Mouse (Mus musculus) kidney, postnatal 10 days (tissue): ENCODE measurements at regions not wholly inside any gene's neighbourhood (a gene's known extent, or its start where the extent isn't known, plus 50 kb on each side); places are given as distances from the start of the nearest gene placed in this dataset.

Source experiments
- DNase-seq: peaks from one replicate; pipeline ENCODE4 v3.0.0; 2021; ENCODE audit warnings: mixed read lengths

DNA sequence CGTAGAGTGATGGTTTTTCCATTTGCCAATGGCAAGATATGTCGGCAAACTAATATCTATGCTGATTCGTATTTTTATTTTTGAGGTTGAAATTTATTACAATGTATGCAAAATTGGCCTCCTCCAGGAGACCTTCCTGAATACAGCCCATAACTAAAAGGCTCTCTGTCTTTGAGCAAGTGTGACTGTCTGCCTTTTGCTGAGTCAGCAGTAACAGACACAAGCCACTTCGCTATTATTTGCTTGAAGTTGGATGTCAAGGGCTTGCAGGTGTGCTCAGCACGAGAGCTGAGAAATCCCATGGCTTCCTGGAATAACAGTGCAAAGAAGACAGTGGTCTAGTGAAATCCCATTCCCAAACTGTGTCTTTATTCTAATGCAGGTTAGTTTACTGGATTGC is 56.9 kb downstream of the Dmrt2 start:
- no peak for DNase-seq

DNA sequence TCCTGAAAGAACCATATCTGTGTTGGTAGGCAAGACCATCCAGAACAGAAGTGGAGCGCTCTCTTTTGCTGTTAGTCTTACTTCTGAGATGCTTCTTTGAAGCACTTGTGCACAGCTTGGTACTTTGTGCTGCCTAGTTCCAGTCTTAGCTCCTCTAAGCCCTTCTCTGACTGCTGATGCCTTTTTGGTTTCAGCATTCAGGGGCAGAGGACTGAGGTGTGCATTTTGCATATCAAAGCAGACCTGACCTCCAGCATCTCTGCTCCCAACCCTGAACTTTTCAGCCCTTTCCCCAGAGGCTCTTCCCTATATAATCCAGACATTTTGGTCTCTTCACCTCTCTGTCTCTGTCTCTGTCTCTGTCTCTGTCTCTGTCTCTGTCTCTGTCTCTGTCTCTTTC is 57.4 kb downstream of the Dmrt2 start:
- DNase-seq = no peak

DNA sequence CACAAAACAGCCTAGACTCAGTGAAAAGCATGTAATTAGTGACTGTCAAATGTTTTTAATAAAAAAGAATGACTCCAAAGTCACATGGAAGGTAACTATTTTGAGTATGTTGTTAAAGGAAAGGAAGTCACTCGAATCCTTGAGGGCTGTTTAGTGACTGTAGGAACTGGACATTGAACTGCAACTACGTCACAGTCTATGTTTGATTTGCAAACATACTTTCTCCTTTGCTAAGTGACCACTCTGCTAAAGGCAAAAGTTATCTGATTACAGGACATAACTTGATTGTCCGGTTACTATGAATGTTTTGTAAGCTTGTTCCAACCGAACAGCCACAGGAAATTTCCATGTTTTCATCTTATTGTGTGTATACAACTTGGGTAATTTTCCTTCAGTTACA is 106.2 kb downstream of the Dmrt2 start:
- no peak for DNase-seq

DNA sequence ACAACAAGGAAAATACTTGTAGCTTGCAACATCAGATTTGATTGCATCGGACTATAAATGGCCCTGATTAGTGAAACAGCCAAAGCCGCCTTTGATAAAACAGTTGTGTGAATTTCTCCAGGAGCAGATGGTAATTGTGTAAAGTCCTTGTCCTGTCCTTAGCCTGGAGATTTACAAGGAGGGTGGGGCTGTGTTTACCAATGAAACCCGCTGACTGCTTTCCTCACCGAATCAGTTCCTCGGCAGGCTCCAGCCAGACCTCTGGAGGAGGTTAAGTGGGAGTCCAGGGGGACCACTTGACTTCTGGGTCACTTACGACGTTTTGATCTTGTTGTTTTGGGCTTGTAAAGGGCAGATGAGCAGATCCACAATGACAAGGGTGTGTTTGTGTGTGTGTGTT is 107.1 kb downstream of the Dmrt2 start:
- DNase-seq = peak; percentile 10

DNA sequence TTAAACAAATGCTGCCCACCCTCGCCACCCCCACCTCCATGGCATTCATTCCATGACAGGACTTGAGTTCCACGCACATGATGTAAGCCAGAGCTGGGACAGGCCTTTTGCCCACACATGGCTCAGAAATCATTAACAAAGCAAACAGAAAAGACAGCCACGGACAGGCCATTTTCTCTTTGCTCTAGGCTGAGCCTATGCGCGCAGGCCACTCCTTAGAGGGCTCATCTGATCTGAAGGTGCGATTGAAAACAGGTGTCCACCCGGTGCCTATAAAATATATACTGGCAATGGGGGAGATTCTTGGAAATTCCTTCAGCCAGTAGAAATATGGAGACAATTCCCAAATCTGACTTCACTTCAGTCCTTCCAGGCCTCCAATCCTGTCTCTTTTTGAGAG is 109.1 kb downstream of the Dmrt2 start:
- DNase-seq = no peak

DNA sequence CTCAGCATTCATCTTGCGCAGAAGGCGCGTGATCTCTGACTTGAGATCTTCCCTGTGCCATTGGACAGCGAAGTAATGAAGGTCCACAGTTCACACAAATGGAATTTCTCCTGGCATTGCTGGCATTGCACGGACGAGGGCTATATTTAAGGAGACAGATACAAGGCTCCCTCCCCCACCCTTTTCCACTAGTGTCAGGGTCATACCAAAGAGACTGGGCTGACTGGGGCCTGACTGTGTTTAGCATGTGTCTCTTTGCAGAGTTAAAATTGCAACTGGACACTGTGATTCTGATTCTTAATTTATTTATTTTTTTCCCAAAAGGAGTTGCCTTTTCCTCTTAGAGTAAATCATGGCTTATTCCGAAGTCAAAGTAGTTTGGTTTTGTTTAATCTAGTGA is 130.5 kb downstream of the Dmrt2 start:
- no peak for DNase-seq

DNA sequence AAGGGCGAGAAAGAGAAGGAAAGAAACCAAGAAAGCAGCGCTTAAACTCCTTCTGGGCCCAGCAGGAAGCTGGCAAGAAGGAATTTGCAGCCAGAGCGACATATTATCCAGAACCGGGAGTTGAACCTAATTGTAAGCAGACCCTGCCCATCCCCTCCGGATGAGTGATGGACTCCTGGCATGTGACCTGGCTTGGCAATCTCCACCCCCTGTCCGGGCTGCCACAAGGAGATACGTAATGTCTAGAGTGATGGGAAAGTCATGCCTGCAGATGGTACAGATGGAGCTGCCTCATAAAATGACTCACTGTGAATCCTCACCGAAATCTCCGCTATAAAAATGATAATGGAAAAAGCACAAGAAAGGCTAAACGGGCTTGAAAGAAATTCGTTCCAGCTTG is 133.1 kb downstream of the Dmrt2 start:
- DNase-seq = no peak

DNA sequence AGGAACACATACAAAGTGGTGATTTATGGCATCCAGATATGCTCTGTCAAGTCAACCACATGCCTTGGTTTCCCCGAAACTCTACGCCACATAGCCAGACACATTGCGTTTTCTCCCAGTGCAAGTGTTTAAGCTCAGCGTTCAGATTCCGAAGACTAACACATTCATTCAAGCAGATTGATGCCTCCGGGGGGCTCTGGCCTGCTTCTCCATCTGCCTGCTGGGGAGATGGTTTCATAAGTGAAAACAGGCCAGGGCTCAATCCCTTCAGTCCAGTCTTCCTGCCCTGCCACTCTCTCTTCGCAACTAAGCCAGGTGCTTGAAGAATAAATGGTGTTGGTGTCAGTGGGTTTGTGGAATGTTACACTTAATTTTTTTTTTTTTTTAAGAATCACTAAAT is 141.4 kb downstream of the Dmrt2 start:
- DNase-seq = no peak

DNA sequence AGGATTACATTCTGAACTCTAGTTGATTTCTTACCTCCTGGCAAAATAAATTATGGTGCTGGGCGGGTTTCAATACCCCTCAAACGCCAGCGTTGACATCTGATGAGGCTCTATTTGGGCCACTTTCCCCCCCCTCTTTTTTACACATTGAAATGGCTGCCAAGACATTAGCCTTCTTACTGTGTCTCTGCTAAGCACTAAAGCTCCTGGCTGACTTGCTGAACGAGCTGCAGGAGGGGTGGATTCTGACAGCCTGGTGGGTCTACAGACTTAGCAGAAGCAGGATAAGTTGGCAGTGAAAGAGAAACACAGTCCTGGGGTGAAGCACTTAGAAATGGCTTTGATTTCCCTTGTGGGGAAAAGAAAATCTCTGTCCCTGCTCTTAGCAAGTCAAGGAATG is 172.9 kb downstream of the Dmrt2 start:
- DNase-seq = no peak

DNA sequence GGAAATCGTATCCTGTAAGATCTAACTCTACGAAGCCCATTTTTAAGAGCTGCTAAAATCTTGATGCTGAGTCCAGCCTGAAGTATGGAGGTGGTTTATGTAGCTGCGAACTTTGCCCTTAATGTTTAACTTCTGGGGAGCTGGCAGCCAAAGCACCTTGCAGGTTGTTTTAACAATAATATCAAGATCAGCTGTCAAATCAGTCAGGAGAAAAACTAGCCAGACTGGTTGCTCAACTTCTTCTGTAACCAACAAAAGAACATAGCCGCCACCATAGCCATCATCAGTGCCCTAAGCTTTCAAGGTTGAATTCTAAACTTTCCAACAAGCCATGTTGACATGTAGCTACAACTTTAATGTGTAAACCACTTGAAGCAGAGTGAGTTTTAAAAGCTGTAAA is 184.1 kb downstream of the Dmrt2 start:
- peak; percentile 51 for DNase-seq

DNA sequence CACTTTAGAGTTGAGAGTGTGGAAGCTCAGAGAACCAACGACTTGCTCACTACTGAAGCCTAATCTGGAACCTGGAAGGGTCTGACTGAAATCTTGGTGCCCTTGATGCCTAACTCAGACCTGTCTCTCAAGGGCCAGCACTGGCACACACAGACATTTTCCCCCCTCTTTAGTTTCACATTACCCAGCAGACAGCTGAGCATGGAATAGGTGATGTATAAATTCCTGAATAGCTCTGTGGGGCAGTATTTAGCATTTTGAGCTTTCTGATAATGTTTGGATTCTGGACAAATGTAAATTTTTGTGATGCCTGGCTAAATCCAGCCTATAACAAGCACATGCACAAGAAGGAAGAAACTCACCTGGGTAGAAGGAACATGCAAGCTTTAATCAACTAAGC is 191.1 kb downstream of the Dmrt2 start:
- no peak for DNase-seq

DNA sequence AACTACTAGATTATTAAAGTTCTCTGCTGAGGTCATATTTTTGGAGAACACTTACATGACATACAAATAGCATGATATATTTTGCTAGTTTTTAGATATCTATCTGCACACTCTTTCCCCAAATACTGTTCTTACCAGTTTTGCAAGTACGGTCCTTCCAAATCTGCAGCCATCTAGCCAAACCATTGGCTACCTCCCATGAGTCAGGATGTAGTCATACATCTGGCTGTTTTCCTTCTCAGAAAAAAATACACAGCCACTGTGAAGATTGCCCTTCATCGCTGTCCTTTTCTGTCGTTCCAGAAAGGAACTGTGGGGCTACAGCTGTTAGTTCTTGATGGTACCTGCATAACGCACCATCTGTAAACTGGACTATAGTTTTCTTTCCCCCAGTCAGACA is 234.5 kb downstream of the Dmrt2 start:
- no peak for DNase-seq

DNA sequence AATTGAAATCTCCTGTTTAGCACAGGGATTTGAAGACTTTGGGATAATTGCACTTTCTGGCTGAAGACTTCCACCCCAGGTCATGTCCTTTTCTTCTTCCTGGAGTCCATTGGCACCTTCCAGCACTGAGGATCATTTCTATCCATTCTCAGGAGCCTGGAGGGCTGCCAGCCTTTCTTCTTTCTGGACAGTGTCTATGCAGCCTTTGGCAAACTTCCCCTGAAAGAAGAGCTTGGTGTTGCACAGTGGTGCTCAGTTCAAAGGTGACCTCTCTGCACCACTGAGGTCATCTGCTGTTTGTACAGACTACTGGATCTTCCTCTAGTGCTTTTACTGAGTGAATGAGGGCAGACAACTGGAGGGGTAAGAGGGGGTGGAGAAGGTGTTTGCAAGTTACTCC is 249.8 kb downstream of the Dmrt2 start:
- DNase-seq = peak; percentile 28

DNA sequence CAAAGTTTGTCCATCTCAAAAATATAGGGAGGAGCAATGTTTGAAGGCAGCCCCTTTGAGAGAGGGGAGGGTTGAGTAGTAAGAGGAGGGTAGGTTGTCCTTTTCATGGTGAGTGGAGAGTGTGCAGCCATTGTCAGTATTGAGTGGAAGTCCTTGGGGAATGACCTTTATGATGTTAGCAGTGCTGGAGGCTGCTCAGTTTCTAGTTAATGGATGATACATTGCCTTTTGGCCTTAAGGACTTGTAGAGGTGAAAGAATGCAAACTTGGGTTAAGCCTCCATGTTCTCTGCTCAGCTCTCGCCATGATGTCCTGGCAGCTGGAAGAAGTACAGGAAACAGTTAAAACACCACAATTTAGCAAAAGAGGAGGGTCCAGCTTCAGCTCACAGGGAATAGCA is 250.6 kb downstream of the Dmrt2 start:
- no peak for DNase-seq

DNA sequence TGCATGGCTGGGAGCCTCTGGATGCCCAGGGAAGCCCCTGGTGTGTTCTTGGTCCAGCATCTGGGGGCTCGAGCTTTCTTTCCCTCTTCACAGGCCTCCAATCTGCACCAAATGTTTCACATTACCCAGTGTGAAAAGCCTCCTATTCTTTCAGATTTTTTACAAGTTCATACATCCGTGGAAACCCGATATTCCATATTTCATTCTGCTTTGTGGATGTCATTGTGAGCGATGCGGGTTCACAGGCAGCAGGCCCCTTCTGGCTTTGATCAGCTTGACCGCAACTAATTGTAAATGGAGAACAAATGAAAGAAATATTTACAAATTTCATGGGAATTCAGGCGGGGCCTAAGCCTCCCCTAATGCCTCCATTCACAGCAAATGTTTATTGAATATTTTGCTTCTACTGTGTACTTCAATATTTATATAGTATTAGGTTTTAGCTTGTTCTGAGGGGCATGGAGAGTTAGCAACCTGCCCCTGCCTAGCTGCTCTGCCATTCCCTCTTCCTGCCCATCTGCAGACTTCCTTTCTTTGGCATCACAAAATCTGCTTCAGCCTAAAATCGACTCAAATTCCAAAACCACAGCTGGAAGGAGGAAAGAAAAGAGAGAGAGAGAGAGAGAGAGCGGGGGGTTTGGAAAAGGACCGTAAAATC is 251.6 kb downstream of the Dmrt2 start:
- DNase-seq = no peak

DNA sequence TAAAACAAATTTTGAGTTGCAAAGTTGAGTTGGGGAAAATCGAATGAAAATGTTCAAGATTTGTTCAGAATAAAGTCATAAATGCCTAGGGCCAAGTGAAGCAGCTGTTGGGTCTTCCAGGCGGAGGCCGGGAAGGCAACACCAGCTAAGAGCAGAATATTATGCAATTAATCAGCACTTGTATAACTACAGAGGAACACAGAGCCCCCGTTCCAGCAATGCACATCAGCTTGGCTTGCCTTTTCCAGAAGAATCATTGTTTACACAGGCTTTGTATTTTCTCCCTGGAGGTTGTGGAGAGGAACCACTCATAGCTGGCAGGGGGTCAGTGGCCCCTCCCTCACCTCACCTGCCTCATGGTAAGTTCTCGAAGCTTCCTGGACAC is 252.2 kb downstream of the Dmrt2 start:
- peak; percentile 7 for DNase-seq

DNA sequence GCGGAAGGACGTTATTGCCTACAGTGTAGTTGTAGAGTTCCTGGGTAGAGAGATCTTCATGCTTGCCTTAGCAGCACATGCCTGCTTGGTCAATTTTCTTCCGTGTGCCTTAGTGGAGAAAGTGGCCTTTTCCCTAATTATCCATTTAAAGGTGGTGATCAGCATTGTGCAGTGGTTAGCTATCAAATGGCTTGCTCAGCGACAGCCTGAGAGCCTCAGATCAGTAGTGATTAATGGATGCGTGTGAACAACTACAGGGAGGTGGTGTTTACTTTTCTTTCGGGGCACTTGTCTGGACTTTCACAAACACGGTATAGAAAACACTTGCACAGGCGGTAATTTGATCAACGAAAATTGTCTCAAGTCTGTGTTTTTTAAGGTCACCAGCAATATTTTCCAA is 255.0 kb downstream of the Dmrt2 start:
- DNase-seq = no peak

DNA sequence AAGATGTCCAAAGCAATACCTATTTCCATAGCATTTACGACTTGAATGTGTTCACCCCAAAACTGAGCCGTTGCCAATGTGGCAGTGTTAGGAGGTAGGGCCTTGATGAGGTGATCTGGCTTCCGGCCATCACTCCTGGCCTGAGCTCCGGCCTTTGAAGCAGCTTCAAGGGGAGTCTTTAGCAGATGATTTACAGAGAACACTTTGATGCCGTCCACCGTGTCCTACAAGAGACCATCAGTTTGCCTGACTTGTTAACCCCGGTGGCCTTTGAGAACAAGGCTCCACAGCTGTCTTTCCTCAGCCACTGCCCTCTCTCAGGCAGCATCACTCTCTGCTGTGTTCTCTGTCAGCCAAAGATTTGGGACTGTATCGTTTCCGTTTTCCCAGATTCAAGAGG is 265.1 kb downstream of the Dmrt2 start:
- DNase-seq = peak; percentile 33

DNA sequence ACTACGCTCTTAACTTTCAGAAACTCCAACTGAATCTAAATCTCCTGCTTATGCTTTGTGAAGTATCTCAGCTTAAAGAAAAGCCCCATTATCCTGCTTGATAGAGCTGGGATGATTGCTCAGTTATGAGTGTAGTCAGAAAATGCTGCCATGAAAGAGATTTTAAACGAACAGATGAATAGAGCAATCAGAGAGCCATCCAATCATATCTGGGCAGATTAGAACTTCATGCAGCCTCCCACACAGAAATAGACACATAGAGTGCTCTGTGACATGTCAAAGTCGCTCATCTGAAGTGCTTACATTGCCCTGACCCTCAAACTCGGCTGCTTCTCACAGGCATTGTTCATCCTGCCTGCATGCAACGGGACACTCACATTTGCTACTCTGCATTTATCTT is 299.0 kb downstream of the Dmrt2 start:
- no peak for DNase-seq

DNA sequence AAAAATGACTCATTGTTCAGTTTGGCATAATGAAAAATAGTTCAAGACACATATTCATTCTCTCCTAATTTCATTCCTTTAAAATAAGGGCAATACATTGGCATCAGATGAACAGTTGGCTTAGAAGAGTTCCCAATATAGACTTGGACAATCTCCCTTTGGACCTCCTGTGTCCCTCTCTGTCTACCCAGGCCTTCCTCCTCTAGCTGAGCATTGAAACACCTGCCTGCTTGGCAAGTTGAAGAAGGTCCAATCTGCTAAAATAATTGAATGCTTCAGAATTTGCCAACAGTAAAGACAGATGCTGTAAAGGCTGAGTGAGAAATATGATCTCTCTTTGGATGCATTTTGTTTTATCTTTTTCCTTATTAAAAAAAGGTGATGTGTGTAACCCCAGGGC is 303.0 kb downstream of the Dmrt2 start:
- DNase-seq = no peak

DNA sequence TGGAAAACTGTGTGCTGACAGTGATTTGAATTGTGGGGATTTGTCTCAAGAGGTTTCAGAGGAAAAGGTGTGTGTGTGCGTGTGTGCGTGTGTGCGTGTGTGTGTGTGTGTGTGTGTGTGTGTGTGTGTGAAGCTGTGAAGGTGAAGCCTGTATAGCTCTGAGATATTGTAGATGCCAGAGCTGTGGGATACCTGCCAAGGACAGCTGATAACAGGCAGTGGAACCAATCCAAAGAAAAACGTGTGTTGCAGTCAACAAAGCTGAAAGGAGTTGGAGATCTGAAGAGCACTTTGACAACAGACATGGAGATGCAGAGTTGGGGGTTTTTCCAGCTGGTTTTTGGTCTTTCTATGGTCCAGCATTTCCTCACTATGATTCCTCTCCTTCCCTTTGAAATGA is 308.1 kb downstream of the Dmrt2 start:
- DNase-seq = no peak

DNA sequence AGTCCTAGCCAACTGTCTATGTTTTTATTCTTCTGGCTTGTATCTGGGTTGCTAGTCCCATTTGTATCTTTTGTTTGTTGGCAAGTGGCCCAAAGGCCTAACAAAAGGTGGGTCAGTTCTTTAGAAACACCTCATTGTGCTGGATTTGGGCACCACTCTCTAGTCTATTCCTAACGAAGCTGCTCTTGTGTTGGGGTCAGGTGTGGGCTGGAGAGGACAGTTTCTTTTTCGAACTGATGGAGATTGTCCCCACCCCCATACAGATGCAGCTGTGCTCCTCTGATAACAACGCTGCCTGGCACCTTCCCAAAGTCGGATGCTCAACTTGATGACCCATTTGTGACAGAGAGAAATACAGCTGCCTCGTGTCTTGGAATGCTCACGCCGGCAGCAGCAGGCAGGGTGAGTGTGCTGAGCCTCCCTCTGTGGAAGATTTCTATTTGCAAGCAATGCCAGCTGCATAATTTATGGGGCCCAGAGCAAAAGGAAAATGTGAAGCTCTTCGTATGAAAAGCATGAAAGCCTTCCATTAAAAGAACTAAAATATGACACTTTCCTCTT is 342.5 kb downstream of the Dmrt2 start:
- peak; percentile 77 for DNase-seq

DNA sequence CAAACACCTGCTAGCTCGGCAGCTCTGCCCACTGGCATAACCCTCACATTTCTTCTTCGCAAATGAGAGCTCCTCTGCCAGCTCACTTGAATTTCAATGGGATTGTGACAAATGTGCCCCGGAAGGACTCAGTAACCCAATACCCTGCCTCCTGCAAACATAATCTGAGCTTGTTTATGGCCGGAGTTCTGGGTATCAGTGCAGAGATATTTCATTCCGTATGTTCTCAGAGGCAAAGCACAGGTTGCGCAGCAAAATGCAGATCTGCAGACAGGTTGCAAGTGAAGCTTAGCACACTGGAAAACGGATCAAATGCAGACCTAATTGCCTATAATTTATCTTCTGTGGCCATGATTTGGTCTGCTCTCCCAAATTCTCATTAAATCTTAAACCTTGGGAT is 348.9 kb downstream of the Dmrt2 start:
- DNase-seq = no peak

DNA sequence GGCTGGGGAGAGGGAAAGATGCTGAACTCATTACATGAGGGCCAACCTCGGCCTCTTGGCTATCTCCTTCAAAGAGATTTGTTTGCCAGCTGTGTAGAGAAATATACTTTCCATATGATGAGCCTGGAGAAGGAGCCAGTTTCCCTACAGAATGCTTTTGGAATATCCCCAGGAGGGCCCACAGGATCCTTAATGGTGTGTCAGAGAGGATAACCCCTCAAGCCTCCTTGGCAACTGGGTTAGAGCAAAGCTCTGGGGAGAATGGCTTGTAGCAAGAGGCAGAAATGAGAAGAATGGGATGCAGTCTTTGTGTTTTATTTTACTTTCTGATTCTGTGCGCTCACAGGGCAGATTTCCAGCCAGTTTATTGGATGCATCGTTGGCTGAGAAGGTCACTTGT is 353.9 kb downstream of the Dmrt2 start:
- DNase-seq = no peak

DNA sequence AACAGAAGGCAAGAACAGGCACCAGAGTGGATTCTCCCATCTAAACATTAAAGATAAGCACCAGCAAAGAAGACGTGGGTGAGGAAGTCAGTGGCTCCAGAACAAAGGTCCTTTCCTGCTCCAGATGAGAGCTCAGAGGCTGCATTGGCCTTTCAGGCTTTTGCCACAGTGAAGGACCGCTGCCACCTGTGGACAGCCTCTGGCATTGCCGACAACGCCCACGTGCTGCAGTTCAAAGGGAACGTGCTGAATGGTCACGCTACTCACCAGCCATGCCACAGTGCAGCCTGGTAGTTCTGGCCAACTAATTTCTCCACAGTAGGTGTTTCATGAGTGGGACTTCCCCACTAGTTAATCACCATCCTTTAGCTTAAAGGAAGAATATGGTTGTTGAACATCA is 365.1 kb downstream of the Dmrt2 start:
- peak; percentile 78 for DNase-seq
